Mouse (Mus musculus): ENCODE results near the gene Crbn.

Crbn gene

DNA sequence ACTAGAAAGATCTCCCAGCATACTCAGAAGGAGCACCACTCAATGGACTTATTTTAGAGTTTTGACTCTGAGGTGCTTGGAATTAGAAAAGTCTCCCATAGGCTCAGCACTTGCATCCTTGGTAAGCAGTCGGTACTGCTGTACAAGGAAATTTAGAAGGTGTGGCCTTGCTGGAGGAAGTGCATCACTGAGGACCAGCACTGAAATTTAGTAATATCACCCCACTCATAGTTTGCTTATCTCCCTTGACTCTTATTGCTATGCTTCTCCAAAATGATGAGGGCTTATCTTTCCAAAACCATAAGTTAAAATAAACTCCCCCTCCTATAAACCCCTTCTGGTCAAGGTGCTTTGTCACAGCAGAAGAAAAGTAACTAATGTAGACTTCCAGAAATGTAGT, 38.4 kb downstream of the Crbn start:
- no peak for DNase-seq

DNA sequence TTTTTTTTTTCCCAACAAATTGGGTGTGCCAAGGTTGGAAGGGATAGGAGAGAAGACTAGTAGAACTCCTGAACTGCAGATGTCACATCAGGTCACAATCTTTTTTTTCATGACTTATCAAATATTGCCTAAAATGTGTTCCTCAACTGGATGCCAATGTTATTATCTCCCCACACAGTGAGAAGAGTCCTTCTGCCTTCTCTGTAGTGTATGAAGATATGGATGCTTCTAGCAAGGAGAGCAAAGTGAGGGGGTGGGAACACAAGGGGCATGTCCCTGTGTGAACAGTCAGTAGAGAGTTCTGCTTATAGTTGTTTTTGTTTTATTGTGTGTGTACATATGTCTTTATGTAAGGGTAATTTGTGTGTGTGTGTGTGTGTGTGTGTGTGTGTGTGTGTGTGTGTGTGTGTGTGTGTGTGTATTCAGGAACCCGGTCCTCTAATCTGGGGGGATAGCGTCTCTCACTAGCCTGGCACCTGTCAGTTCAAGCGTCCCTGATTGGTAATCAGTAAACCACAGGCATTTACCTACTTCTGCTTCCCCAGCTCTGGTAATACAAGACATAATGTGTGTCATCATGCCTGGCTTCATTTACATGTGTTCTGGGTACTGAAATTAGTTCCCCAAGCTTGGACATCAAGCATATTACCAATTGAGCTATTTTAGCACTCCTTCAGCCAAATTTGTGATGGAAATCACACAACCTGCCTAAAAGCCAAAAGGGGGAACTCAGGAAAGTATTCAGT, 39.2 kb downstream of the Crbn start:
- DNase-seq = no peak

DNA sequence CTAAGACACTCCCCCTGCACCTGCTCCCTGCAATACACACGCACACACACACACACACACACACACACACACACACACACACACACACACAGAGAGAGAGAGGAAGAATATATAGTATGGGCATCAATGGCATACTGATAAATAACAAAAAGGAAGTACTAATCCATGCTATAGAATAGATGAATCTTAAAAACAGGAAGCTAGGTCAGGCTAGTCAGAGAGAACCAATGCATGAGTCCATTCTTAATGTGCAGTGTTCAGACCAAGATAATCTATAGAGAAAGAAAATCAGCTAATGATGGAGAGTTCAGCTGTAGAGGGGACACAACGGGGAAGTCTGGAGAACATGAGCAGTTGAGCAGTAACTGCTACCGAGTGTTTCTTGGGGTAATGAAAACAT, 41.6 kb downstream of the Crbn start:
- no peak for DNase-seq

DNA sequence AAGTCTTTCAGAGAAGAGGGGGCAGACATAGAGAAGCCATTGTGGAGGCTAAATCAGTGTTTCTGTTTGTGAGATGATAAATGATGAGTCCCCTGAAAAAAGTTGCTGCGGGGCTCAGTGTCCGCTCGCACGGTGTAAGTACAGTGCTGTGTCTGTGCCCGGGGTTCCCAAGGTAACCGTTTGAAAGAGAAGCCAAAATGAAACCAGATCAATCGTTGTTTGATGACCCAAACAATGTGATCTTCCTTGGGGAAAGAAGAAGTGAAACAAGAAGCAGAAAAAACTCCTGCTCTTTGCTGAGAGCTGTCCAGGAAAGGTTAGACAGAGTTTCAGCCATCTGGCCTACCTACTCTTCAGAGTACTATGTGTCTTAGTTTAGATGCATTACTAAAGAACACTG, 49.6 kb downstream of the Crbn start:
- DNase-seq = no peak

DNA sequence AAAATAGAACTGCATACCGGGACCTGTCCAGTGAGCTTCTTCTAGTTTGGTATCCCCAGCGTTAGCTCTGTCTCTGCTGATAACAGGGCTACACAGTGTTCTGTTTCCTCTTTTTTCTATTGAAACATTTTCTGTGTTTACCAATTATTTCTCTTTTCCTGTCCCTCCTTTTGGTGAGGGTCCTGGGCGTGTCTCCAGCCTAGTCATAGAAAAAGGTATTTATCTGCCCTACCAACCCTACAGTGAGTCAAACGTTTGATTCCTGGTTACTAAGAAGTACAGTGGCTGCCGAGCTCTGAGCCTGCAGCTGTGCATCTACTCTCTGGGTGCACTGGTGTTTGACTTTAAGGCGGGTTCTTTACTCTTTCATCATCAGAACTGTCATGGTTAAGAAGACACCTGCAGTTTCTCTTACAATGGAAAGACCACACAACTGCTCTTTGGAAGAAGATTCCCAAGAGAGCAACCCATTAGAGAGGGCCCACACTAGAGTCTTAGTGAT, 50.9 kb downstream of the Crbn start, which contains the start of gene Il5ra:
Gene Il5ra, minus strand, starts transcription at position 151 of the 502 bp plus-strand sequence.
- no peak for DNase-seq

DNA sequence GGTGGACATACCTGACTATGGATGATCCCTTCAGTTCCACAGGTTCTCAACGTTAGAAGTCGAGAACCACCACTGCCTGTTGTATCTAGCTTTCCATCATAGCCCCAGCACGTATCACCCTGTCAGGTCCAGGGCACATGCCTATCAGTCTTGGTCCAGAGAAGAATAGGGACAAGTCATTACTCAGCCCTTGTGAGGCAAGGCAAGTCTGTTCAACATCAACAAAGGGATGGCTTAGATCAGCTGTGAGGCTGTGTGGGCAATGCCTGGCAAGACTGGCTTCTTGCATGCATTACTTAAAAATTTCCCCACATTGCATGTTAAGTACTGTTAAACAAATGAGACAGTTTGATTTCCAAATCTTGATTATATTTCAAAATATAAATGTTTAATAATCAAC, 52.1 kb downstream of the Crbn start:
- no peak for DNase-seq

DNA sequence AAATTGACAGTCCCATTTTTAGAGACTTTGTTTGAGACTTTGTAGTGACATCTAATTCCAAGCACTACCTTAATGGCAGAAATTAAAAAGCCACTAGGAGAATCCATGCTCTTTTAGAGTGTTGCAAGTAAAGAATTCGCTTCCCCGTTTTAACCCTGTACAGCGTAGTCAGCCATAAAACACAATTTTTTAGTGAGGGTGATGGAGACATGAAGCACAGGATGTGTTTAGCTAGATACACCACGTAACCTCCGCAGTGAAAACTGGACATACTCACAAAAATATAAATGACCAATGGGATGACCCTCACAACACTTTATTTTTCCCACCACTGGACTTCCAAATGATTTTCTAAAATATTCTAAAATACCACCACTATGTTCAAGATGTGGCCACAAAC, 52.6 kb downstream of the Crbn start:
- no peak for DNase-seq

DNA sequence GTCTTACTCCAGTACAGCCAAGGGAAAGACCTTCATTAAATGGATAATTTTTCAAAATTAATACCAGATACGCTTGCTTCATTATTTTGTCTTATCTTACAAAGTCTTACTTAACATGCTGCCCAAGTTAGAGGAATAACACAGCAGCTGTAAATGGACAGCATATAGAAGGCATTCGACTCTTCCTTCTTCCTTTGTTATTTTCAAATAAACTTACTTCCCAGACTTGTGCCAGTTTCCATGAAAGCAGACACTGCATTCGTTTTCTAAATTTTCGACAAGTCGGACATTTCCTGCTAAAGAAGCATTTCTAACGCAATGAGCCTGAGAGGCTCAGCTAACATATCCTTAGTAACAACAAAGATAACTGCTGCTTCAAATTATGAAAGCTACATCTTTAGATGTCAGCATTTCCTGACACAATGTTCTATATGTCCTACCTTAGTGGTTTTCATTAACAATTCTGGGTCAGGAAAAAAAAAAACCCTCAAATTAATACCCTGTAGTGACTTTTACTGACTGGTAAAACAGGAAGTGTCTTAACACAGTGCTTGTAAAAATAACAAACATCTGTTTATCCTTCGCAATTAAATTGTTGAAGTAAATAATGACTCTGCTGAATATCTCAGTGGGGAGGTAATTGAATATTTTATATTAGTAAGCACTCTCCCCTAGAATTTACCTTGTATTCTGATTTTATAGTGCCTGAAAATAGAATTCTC, 54.0 kb downstream of the Crbn start:
- no peak for DNase-seq

DNA sequence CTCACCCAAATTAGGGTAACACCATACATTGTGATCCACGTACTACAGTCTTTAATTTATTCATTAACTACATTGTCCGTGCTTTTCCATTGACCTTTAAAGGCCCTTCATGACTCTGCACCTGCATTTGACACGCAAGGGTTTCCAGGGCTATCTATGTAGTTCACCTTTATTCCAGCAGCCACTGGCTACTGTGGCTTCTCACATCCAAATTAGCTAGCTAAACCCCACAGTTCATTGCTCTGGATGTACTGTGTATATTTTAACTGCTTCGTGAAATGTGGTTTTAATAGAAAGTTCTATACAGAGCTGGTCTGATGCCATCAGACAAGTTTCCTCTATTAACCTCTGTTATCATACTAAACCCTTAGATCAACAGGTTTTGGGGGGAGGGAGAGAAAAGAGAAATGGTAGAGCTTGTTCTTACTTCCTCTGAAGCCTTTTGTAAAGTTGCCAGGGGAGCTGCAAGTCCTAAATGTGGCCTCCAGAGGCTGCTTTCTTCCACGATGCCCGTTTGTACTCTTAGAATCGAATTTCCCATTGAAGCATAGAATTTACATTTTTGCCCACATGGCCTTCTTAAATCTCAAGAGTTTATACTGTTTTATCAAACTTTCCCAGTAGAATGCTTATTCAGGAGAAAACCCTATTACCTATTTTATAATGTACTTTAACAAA, 56.2 kb downstream of the Crbn start:
- DNase-seq = no peak

DNA sequence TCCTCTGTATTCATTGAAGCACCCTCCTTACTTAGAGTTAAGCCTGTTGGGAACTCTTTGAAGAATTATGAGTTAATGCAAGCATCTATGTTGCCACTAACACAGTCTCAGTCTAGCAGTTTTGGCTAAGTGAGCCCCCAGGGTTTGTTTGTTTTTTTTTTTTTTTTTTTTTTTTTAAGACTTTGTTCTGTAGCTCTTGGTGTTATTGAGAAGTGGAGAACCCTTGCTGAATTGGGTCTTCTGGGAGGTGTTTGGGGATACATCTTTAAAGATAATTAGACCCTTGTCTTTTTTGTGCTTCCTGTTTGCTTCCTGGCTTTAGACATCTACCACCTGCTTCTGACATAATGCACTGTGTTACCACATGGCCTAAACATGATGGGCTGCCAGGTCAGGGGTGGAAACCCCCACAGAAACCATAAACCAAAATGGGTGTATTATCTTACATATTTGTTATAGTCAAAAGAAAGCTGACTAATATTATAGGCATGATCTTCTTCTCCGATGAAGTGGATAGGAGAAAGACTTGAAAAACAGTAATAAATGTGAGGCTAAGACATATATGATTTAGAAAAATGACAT, 59.5 kb downstream of the Crbn start:
- no peak for DNase-seq

DNA sequence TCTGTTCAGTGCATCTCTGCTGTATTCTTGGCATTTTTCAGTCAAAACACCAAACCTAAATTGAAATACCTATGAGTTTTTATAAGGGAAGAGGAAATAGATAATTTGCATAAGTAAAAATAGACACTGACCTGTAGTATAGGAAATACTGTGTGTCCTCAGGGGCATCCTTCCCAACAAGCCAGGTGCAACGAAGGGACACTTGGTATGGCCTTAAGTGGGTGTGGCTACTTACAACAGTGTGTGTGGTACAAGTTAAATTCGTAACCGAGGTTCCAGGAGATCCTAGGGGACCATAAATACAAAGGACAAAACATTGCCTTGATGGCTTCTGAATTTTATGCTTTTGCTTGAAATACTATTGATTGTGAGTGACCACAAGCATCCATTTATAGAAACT, 61.6 kb downstream of the Crbn start:
- DNase-seq = no peak

DNA sequence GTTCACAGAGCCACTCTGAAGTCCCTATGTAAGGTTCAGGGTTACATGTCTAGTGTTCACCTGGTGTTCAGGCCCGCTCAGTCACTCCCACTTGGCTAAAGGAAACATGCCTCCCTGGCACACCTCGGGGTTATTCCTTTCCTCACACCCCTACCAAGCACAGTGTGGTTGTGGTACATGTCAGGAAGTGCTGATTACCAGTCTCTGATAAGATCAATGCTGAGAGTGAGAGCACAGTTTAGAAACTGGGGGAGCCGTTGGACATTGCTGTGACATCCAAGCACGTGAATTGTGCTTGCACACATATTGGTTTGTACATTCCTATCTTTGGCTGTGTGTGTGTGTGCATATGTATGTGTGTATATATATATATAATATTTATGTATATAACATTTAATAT, 67.3 kb downstream of the Crbn start:
- no peak for DNase-seq
